Mouse (Mus musculus) urinary bladder, postnatal 4 days (tissue): ENCODE results near the gene N4bp1.

Experiments used
- DNase-seq, 2 experiments: peaks; one replicate each; pipeline ENCODE4 v3.0.0; 2021 to 2022; ENCODE audit warnings: low spot score in 2 of 2

The N4bp1 gene

DNA sequence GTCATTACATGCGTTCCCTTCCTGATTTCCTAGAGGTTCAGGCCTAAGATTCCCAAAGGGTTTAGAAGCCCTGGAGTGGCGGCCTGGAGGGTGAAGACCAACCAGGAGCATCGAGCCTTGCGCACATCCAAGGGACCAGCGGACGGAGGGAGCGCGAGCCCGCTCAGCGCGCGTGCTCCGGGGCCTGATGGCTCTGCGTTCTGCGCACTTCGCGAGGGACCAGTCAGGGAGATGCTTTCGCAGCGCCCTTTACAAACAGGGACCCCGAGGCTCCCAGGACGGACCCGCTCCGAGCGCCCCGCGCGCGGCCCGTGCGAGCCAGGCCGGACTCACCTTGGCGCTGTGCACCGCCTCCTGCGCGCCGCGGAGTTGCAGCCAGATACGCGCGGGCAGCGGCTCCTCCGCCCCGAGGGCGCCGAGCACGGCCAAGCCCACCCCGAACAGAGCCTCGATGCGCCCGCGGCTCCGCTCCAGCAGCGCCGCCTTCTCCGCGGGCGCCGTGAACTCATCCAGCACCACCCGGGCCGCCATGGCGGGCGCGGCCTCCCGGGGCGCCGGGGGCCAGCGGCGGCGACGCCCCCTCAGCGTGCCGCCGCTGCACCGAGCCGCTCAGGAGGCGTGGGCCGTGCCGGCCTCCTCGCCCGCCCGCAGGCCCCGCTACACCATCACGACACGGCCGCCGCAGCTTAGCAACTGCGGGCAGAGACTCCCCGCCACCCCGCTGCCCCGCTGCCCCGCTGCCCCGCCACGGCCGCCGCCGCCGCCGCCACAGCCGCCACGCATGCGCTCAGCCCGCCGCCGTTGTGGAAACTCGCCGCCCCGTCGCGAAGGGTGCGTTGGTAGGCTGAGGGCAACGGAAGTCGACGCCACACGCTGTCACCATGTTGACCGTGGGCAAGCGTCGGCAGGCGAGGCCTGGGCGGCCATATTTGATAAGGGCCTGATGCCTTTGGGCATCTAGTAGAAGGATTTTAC lies at the start of gene N4bp1:
TSS of gene N4bp1 (minus strand) at position 770 of the 975 bp plus-strand sequence.
- peak; percentile 87 to 92 for DNase-seq

- no peak for DNase-seq
Measured at GRCm38 (mm10) chr8:86934841-86935240, 49.8 kb upstream of the N4bp1 start.

- DNase-seq, result no peak
Measured at GRCm38 (mm10) chr8:86934393-86934792, 49.3 kb upstream of the N4bp1 start.

DNA sequence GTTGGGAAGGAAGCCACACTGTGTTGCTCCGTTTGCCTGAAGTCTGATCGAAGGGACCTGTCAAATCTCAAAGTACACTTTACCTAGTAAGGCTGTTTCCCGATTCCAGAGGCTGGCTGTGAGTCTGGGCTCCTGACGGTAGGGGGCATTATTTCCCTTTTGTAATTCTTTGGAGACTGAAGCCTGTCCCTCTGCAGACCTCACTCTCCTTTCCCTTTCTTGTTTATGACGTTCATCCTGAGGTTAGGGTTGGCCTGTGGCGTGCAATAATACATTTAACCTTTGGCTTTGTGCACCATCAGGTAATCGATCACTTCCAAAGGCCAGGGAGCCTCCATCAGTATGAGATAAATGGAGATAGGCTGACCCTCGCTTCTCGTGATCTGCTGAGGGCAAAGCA lies 48.8 kb upstream of the N4bp1 start:
- DNase-seq, result no peak

DNA sequence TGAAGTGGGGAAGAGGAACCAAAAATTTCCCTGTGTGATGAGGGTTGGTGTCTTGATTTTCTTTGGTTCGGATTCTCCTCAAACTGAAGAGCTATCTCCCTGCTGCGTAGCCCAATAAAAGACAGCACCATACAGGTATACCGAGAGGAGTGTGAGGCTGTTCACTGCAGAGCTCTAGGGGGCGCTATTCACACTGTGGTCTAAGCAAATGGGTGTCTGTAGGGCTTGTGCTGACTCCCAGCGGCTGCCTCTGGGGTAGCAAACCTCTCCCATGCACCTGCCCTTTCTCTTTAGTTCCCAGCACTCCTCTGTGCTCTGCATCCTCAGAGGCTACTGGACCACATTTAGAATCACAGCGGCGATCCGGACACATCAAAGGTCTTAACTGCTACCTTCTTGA lies 41.2 kb upstream of the N4bp1 start:
- DNase-seq, result no peak

DNA sequence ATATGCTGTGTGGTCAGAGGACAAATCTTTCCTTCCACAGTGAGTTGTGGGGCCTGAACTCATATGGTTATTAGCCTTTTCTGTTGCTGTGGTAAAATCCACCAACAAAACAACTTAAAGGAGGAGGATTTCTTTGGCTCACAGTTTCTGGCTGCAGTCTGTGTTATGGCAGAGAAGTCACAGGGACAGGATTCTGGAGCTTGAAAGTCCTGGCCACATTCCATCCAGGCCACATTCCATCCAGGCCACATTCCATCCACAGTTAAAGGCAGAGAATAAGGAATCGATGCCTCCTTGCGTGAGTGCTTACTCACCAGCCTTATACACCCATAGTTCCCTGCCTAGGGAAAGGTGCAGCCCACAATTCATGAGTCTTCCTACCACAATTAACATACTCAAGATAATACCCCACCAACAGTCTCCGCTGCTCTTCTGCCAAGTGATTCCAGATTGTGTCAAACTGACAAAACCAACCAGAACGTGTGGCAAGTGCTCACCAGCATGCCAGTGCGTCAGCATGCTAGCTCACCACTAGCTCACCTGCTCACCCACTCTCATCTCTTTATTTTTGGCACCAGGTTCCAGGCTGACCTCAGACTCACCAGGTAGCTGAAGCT lies 38.3 kb upstream of the N4bp1 start:
- no peak for DNase-seq

DNA sequence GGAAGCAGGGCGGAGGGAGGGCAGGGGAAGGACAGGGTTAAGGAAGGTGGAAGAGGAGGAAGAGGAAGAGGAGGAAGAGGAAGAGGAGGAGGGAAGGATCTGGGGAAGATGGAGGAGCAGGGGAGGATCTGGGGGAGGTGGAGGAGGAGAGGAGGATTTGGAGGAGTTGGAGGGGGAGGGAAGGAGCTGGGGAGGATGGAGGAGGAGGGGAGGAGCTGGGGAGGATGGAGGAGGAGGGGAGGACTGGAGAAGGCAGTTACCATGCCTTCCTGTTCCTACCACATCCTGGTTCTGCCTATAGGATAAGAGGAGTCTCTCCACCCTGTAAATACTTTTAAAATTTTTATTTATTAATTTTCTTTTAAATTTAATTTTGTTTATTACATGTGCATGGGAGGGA lies 37.6 kb upstream of the N4bp1 start:
- no peak for DNase-seq

DNA sequence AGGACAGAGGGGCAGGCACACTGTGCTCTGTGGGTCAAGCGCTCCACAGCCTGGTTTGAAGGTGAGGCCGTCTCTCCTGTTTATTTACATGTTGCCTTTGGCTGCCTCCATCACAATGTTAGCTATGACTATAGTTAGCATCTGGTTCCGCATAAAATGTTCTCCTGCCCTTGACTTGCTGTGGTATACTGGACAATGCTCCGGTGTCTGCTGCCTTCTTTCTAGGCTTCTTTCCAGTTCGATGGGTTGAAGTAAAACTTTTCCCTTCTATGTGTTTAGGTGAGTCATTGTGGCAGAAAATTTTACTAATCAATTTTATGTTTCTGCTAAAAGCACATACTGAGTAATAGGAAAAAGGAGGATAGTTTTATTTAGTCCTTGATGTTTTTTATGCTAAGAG lies 37.1 kb upstream of the N4bp1 start:
- DNase-seq, result no peak

GRCm38 (mm10) chr8:86920996-86921395 lies 35.9 kb upstream of the N4bp1 start:
- DNase-seq, result no peak

- DNase-seq, result no peak
Measured at GRCm38 (mm10) chr8:86920455-86920854, 35.4 kb upstream of the N4bp1 start.

DNA sequence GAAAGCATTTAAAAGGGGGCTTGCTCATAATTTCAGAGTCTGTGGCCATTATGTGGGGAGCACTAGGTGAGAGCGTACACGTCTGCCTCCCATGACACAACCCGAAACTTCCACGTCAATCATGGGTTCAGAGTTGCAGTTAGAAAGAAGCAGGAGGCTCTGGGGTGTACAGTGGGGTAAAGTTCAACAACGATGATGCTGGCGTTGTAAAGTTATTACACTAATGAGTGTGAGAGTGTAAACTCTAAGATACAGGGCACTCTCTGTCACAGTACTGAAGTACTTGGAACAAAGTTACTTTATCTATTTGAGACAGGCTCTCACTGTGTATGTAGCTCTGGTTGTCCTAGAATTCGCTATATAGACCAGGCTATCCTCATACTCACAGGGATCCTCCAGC lies 35.0 kb upstream of the N4bp1 start:
- no peak for DNase-seq

- no peak for DNase-seq
Measured at GRCm38 (mm10) chr8:86919262-86919661, 34.2 kb upstream of the N4bp1 start.

DNA sequence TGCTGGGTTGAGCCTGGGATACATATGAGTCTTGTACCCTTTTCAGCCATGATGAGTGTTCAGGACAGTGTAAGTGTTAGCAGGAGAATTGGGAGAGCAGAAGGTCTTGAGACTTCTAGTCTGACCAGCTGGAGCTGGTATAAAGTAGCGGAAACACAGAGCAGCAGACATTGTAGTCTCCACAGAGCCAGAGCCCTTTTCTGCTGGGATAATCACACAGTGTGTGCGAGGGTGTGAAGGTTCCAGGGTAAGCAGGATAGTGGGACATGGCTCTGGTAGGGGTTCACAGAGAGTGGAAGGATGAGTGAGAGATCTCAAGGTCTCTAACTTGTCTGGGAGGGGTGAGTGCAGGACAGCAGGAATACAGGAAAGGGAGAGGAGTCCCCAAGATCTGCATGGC lies 33.0 kb upstream of the N4bp1 start:
- no peak for DNase-seq

DNA sequence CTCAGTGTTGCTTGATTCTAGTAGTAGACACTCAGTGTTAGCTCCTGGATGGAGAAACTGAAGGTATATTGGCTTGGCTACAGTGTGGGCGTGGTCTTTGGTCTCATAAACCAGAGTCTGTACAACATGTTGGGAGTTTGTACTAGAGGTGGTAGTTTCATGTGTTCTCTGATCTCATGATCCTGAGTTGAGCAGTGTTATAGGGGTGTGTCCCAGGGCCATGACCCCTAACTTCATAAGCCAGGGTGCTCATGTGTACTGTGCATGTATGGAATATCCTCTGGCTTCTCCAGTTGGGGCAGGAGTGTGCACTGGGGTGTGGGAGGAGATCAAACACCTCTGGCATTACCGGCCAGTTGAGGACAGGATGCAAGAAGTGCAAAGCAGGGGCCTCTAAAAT lies 32.6 kb upstream of the N4bp1 start:
- no peak for DNase-seq

DNA sequence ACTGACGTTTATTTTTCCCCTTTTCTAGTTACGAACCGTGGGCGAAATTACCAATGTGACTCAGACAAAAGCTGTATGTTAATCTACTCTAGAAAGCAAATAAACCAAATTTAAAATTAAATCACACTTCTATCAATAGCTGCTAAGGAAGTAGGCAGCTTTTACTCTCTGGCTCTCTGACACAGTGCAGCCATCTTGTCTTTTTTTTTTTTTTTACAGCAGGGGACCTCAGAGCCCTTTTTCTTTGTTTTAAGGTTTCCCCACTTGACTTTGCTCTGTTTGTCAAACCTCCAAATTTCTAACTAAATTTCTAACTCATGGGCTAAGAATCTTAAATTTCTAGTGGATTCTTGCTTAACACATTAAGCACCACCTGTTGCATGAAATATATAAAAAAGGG lies 31.3 kb upstream of the N4bp1 start:
- no peak for DNase-seq

DNA sequence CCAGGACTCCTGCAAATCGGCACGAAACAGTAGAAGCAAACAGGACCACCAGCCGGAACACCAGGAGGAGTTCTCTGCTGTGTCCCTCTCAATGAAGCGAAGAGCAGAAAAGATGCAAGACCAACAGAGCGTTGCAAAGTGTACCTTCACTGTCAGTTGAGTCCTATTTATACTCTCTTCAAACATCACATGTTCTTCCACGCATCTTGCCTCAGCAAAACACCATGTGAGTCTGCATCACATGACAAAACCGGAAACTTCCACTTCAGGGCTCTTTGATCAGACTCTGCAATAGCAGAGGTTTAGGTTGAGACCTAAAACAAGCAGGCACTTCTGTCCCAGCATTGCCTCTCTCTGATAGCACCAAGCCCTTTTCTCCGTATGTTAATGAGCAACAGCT lies 26.1 kb upstream of the N4bp1 start:
- DNase-seq, result no peak

DNA sequence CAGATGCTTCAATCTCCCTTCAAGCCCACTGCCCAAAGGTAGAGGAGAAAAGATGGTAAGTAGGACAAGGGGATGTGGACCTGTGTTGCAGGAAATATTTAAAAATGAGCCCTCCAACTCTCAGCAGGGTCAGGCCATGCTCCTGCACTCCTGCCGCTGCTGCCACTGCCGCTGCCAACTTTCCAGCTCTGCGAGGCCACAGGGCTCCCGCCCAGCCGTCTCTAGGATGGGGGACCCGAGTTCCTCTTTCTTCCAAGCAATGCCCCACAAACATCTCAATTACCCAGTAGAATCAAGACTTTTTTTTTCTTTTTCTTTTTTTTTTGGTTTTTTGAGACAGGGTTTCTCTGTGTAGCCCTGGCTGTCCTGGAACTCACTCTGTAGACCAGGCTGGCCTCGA lies 25.2 kb upstream of the N4bp1 start:
- DNase-seq, result no peak

DNA sequence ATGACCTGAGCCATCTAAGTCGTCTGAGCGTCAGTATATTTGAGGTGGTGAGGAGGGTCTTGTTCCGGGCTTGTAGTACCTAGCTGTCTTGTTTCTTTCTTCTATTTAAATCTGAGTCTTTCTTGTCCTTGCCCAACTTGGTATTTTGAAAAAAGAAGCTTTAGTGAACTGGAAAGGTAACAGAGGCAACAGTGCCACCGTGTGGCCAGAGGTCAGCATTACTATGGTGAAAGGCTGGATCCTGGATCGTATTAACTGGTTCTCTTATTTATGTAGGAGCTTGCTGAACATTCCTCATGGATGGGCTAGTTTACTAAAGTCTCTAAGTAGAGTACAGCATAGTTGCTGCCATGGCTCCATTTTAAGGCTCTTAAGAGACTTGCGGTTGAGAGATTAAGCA lies 23.5 kb upstream of the N4bp1 start:
- DNase-seq, result peak; percentile 51 to 76

DNA sequence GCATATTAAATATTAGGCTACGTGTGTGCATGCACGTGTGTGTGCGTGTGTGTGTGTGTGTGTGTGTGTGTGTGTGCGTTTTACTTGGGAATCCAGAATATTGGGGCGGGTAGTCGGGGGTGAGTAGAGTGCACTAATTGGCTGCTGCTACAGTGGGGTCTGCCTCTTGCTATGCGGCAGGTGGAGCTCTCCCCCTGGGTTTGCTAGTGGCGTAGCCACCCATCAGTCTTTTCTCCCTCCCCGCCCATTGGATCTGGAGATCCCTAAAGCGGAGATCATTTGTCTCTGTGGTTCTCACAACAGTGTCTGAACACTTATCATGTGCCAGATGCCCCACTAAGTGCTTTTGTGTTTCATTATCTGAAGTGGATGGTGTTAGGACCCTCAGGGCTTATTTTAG lies 19.9 kb upstream of the N4bp1 start:
- no peak for DNase-seq

GRCm38 (mm10) chr8:86903104-86903503 lies 18.0 kb upstream of the N4bp1 start:
- peak; percentile 57 to 85 for DNase-seq

GRCm38 (mm10) chr8:86902656-86903055 lies 17.6 kb upstream of the N4bp1 start:
- no peak for DNase-seq

- DNase-seq, result no peak
Measured at GRCm38 (mm10) chr8:86901972-86902371, 16.9 kb upstream of the N4bp1 start.

DNA sequence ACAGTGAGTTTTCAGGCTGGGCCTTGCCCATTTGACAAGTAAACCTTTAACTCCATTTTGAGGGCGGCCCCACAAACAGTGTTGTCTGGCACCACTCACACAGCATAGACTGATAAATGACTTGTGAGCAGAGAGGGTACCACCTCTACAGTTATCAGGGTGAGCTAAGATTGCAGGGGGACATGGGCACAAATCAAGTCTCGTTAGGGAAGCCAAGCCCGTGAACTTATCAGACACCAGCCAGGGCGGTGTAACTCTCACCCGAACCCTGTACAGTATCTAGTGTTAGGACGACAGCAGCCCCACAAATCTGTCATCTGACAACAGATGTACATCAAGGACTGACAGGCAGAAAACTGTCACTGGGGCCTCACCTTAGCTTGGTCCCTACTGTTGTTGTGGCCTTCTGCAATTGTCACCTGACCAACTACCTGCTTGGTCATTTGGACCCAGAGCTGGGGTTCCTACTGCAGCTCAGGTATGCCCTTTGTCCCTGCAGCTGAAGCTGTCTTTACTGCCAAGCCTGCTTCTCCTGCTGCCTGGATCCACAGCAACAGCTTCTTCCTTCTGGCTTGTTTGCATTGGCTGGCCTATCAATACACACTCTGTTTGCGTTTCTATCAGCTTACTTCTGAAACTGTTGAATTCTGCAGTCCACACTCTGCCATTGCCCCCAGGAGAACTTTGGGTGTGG lies 12.8 kb upstream of the N4bp1 start:
- DNase-seq, result no peak
